Mouse (Mus musculus) bone marrow, adult 2 months (tissue): ENCODE data around the gene Jph3.

Source experiments
- CTCF ChIP-seq: fragments of 200-500 bp; IDR thresholded peaks from 2 replicates; pipeline ENCODE4 v1.5.1; 2011; ENCODE audit warnings: low read length, control low read depth; ENCODE audit not compliant: control insufficient read depth, insufficient read depth
- POLR2A ChIP-seq: fragments of 200-500 bp; IDR thresholded peaks from 2 replicates; pipeline ENCODE4 v1.6.1; 2011; ENCODE audit warnings: low read depth, mild to moderate bottlenecking, control low read depth, low read length, borderline replicate concordance; ENCODE audit not compliant: control insufficient read depth

GRCm38 (mm10) chr8:121769095-121769494 lies 39.7 kb downstream of the Jph3 start:
- TF ChIP-seq CTCF (no peak), POLR2A (no peak)
